Mouse (Mus musculus): ENCODE results near the gene C130032M10Rik. TPM values are rescaled to one million over a fixed set of nuclear protein-coding genes. Genes with fewer than 3 reads are reported as not detected.

Gene C130032M10Rik
- total RNA-seq, 2 experiments from 2014 or later = not detected

Other genes starting within 250 kb of the C130032M10Rik start
- gene Bcl2a1c, start 185.6 kb upstream of the C130032M10Rik start, total RNA-seq (2021) = not detected
- 10 to 100 TPM; 61.0 to 66.3 TPM for gene Crtap, start 125.0 kb upstream of the C130032M10Rik start, total RNA-seq (2021)
- gene Glb1, start 114.6 kb upstream of the C130032M10Rik start, total RNA-seq (2021) = 10 to 100 TPM; 21.5 to 25.1 TPM
- 1 to 10 TPM; 5.1 to 5.6 TPM for gene Tmppe, start 114.6 kb upstream of the C130032M10Rik start, total RNA-seq (2021)
- gene Ccr4, start 10.8 kb upstream of the C130032M10Rik start, total RNA-seq (2021) = under 1 TPM in 1 of 2 experiments, not detected in 1; 0.10 TPM
- gene Trim71, start 48.7 kb downstream of the C130032M10Rik start, total RNA-seq (2021) = not detected
- gene Cnot10, start 124.5 kb downstream of the C130032M10Rik start, total RNA-seq (2021) = 10 to 100 TPM; 27.4 to 28.2 TPM
- 10 to 100 TPM; 84.8 to 91.7 TPM for gene Dync1li1, start 173.1 kb downstream of the C130032M10Rik start, total RNA-seq (2021)
- 10 to 100 TPM; 34.5 to 37.8 TPM for gene Cmtm6, start 215.4 kb downstream of the C130032M10Rik start, total RNA-seq (2021)

All from heart, postnatal 10 days (tissue).